Mouse (Mus musculus) MEL (cell line): ENCODE measurements around the gene Slc25a12. TPM values are rescaled to one million over a fixed set of nuclear protein-coding genes. Genes with fewer than 3 reads are reported as not detected.

Experiments
- DNase-seq: peaks from one replicate; pipeline ENCODE4 v3.0.0; 2011; ENCODE audit warnings: low read depth, low spot score
- H3K27ac ChIP-seq: 2 replicates; pipeline ENCODE4 v1.5.1; 2012; ENCODE audit warnings: low read depth, mild to moderate bottlenecking, control low read depth, low read length, moderate library complexity; ENCODE audit not compliant: control insufficient read depth
- H3K27me3 ChIP-seq, 2 experiments: fragments of 150-350 bp in 1 of 2; sonication (generic) in 1 of 2; 2 replicates each; pipeline ENCODE4 v1.6.1; 2012; ENCODE audit warnings: low read length in 2 of 2, mild to moderate bottlenecking in 2 of 2, improper control_type of control experiment in 1 of 2, moderate library complexity in 1 of 2; ENCODE audit not compliant: insufficient read depth in 2 of 2, control insufficient read depth in 1 of 2
- H3K36me3 ChIP-seq, 2 experiments: 2 replicates each; pipeline ENCODE4 v1.6.1; 2012 to 2014; ENCODE audit warnings: low read length in 2 of 2, improper control_type of control experiment in 1 of 2, inconsistent platforms in 1 of 2, mild to moderate bottlenecking in 1 of 2; ENCODE audit not compliant: insufficient read depth in 2 of 2, control insufficient read depth in 1 of 2
- H3K4me1 ChIP-seq, 2 experiments: fragments of 150-350 bp in 1 of 2; sonication (generic) in 1 of 2; 2 replicates each; pipeline ENCODE4 v1.6.1; 2012; ENCODE audit warnings: low read length in 2 of 2, improper control_type of control experiment in 1 of 2, mild to moderate bottlenecking in 1 of 2; ENCODE audit not compliant: insufficient read depth in 2 of 2, control insufficient read depth in 1 of 2
- H3K4me3 ChIP-seq, 2 experiments: fragments of 150-350 bp in 1 of 2; sonication (generic) in 1 of 2; 2 replicates each; pipeline ENCODE4 v1.5.1; 2012; ENCODE audit warnings: low read depth in 2 of 2, low read length in 2 of 2, mild to moderate bottlenecking in 2 of 2, moderate library complexity in 2 of 2, control low read depth in 1 of 2, improper control_type of control experiment in 1 of 2; ENCODE audit not compliant: control insufficient read depth in 1 of 2, insufficient read depth in 1 of 2
- H3K79me2 ChIP-seq: 2 replicates; pipeline ENCODE4 v1.6.1; 2012; ENCODE audit warnings: mild to moderate bottlenecking, low read length, moderate library complexity; ENCODE audit not compliant: control insufficient read depth, poor library complexity, insufficient read depth
- H3K9ac ChIP-seq: 2 replicates; pipeline ENCODE4 v1.6.1; 2012; ENCODE audit warnings: low read depth, mild to moderate bottlenecking, control low read depth, low read length, moderate library complexity; ENCODE audit not compliant: control insufficient read depth, poor library complexity, severe bottlenecking
- H3K9me3 ChIP-seq: fragments of 150-350 bp; sonication (generic); replicated peaks from 2 replicates; pipeline ENCODE4 v1.6.1; 2012; ENCODE audit warnings: mild to moderate bottlenecking, low read length, improper control_type of control experiment, moderate library complexity; ENCODE audit not compliant: insufficient read depth
- BHLHE40 ChIP-seq: IDR thresholded peaks from 2 replicates; pipeline ENCODE4 v1.6.1; 2012; ENCODE audit warnings: low read depth, mild to moderate bottlenecking, inconsistent platforms, low read length, improper control_type of control experiment, borderline replicate concordance
- CHD1 ChIP-seq: IDR thresholded peaks from 2 replicates; pipeline ENCODE4 v1.6.1; 2012; ENCODE audit warnings: low read depth, mild to moderate bottlenecking, inconsistent platforms, low read length, improper control_type of control experiment
- CHD2 ChIP-seq: IDR thresholded peaks from 2 replicates; pipeline ENCODE4 v1.6.1; 2011; ENCODE audit warnings: low read length, improper control_type of control experiment
- ELF1 ChIP-seq: IDR thresholded peaks from 2 replicates; pipeline ENCODE4 v1.6.1; 2014; ENCODE audit warnings: low read depth, mild to moderate bottlenecking, inconsistent platforms, low read length, improper control_type of control experiment, moderate library complexity
- EP300 ChIP-seq, 2 experiments: IDR thresholded peaks; 2 replicates each; pipeline ENCODE4 v1.6.1; 2011; ENCODE audit warnings: improper control_type of control experiment in 2 of 2, low read length in 2 of 2, low read depth in 1 of 2, mild to moderate bottlenecking in 1 of 2
- ETS1 ChIP-seq: IDR thresholded peaks from 2 replicates; pipeline ENCODE4 v1.6.1; 2012; ENCODE audit warnings: low read depth, mild to moderate bottlenecking, inconsistent platforms, low read length, improper control_type of control experiment, moderate library complexity
- GATA1 ChIP-seq: IDR thresholded peaks from 2 replicates; pipeline ENCODE4 v1.6.1; 2011; ENCODE audit warnings: low read depth, low read length, improper control_type of control experiment
- HCFC1 ChIP-seq: IDR thresholded peaks from 2 replicates; pipeline ENCODE4 v1.6.1; 2012; ENCODE audit warnings: low read depth, mild to moderate bottlenecking, inconsistent platforms, low read length, improper control_type of control experiment, moderate library complexity
- MAFK ChIP-seq: IDR thresholded peaks from 2 replicates; pipeline ENCODE4 v1.6.1; 2011; ENCODE audit warnings: low read depth, mild to moderate bottlenecking, low read length, improper control_type of control experiment, borderline replicate concordance
- MAX ChIP-seq: IDR thresholded peaks from 2 replicates; pipeline ENCODE4 v1.6.1; 2011; ENCODE audit warnings: low read length, improper control_type of control experiment
- MAZ ChIP-seq: IDR thresholded peaks from 2 replicates; pipeline ENCODE4 v1.6.1; 2012; ENCODE audit warnings: low read depth, mild to moderate bottlenecking, inconsistent platforms, low read length, improper control_type of control experiment
- MXI1 ChIP-seq: IDR thresholded peaks from 2 replicates; pipeline ENCODE4 v1.6.1; 2011; ENCODE audit warnings: mild to moderate bottlenecking, low read depth, low read length, improper control_type of control experiment
- MYC ChIP-seq: IDR thresholded peaks from 2 replicates; pipeline ENCODE4 v1.6.1; 2011; ENCODE audit warnings: low read depth, mild to moderate bottlenecking, low read length, improper control_type of control experiment, moderate library complexity
- NELFE ChIP-seq: IDR thresholded peaks from 2 replicates; pipeline ENCODE4 v1.6.1; 2011; ENCODE audit warnings: low read depth, low read length, improper control_type of control experiment
- NRF1 ChIP-seq: IDR thresholded peaks from 2 replicates; pipeline ENCODE4 v1.6.1; 2014; ENCODE audit warnings: low read depth, mild to moderate bottlenecking, inconsistent platforms, low read length, improper control_type of control experiment, moderate library complexity; ENCODE audit not compliant: poor library complexity, insufficient read depth, severe bottlenecking
- POLR2A ChIP-seq, 2 experiments: IDR thresholded peaks; 2 replicates each; pipeline ENCODE4 v1.6.1; 2011 to 2012; ENCODE audit warnings: low read length in 2 of 2, mild to moderate bottlenecking in 2 of 2, control low read depth in 1 of 2, improper control_type of control experiment in 1 of 2, low read depth in 1 of 2, moderate library complexity in 1 of 2; ENCODE audit not compliant: control insufficient read depth in 1 of 2, insufficient read depth in 1 of 2, poor library complexity in 1 of 2
- POLR2AphosphoS2 ChIP-seq: IDR thresholded peaks from 2 replicates; pipeline ENCODE4 v1.6.1; 2011; ENCODE audit warnings: low read length, improper control_type of control experiment
- POLR2AphosphoS5 ChIP-seq: IDR thresholded peaks from 2 replicates; pipeline ENCODE4 v1.6.1; 2012; ENCODE audit warnings: low read depth, borderline replicate concordance, mild to moderate bottlenecking, inconsistent platforms, low read length, moderate library complexity, mixed read lengths
- SIN3A ChIP-seq: IDR thresholded peaks from 2 replicates; pipeline ENCODE4 v1.6.1; 2012; ENCODE audit warnings: low read length, improper control_type of control experiment, inconsistent platforms
- SMC3 ChIP-seq: IDR thresholded peaks from 2 replicates; pipeline ENCODE4 v1.6.1; 2011; ENCODE audit warnings: low read depth, low read length, improper control_type of control experiment
- TBP ChIP-seq: IDR thresholded peaks from 2 replicates; pipeline ENCODE4 v1.8.0; 2011; ENCODE audit warnings: low read depth, low read length, improper control_type of control experiment
- TCF12 ChIP-seq: IDR thresholded peaks from 2 replicates; pipeline ENCODE4 v1.6.1; 2014; ENCODE audit warnings: low read depth, mild to moderate bottlenecking, inconsistent platforms, low read length, improper control_type of control experiment, moderate library complexity
- UBTF ChIP-seq: IDR thresholded peaks from 2 replicates; pipeline ENCODE4 v1.6.1; 2012; ENCODE audit warnings: low read depth, mild to moderate bottlenecking, inconsistent platforms, low read length, improper control_type of control experiment, moderate library complexity, borderline replicate concordance; ENCODE audit not compliant: insufficient read depth
- ZMIZ1 ChIP-seq: IDR thresholded peaks from 2 replicates; pipeline ENCODE4 v1.6.1; 2012; ENCODE audit warnings: low read depth, mild to moderate bottlenecking, inconsistent platforms, low read length, improper control_type of control experiment, moderate library complexity
- polyA plus RNA-seq, 2 experiments: library from polyadenylated mRNA; stranded (reverse) in 1 of 2; unstranded in 1 of 2; fragments of >175 nt in 1 of 2; fragments of >200 nt in 1 of 2; gene quantifications; 2 replicates each; pipeline versions ENCODE4 v1.2.1 to v1.2.4; 2012; ENCODE audit warnings: low replicate concordance in 2 of 2, low read depth in 1 of 2; ENCODE audit not compliant: insufficient read length in 2 of 2, insufficient read depth in 1 of 2, missing spikeins in 1 of 2
- total RNA-seq: library from RNA; depleted of rRNA; stranded (reverse); fragments of 300-350 nt; gene quantifications from 2 replicates; pipeline ENCODE4 v1.2.3, GENCODE M21; 2012; rRNA removed

The Slc25a12 gene
- total RNA-seq (63.2 and 67.4 TPM in 2 replicates), polyA plus RNA-seq (10 to 100 TPM in 1 of 2 experiments, not detected in 1; 98.6 TPM)

DNA sequence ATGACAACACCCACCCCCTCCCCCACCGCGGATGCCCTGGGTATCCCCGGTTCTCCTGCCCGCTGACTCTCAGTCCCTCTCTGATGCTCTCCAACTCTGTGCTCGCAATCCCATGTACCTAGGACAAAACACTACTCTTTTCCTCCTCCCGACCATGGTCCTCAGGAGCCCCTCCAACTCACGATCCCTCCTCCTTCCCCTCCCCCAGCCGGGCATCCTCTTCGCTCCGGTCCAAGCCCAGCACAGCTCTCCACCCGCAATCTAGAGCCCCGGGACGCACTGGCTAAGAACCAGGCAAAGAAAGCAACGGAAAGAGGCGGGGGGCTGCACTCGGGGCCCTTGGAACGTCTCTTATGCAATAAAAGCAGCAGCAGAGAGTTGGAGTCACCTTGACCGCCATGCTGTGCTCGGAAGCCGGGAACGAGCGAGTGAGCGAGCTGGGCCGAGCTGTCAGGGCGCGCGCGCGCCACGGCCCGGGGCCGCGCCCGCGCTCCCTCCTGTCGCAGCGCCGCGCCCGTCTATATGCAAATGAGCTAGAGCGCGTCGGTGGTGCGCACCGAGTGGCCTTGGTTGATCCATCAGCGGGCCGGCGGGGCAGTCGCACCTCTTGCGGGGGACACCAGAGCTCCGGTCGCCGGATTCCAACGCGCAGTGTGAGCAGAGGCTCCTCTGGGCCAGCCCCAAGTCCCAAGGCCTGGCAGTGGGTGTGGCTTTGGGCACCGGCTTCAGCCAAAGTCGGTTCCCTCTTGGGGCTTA, at the start of gene Slc25a12:
TSS of gene Slc25a12 (minus strand) at position 625 of the 756 bp plus-strand sequence.
- Histone ChIP-seq H3K4me1 (peaks cover 3 to 6% of the 10 kb centered on the region in 2 experiments; a peak in 2 of 4 replicates), H3K4me3 (peak within 1 kb of the TSS; percentile 68 to 90), H3K9me3 (no peaks in the 10 kb centered on the region), H3K27ac (peak within 1 kb of the TSS; percentile 76), H3K27me3 (no peaks in the 10 kb centered on the region), H3K36me3 (peaks cover 0 to 8% of the 10 kb centered on the region in 2 experiments; a peak in 2 of 4 replicates), H3K9ac (peak within 1 kb of the TSS; percentile 78), H3K79me2 (no peaks in the 10 kb centered on the region)
- peak; percentile 94 for DNase-seq
- TF ChIP-seq CHD1 (0 out of 2 replicates have a peak, but pooled peaks have one; percentile 75), GATA1 (no peak), NELFE (peak; percentile 72), BHLHE40 (0 out of 2 replicates have a peak, but pooled peaks have one; percentile 10), POLR2AphosphoS2 (peak; percentile 55; the same call in 1 of the 2 replicates), NRF1 (peak; percentile 54; the same call in 1 of the 2 replicates), ETS1 (peak; percentile 39; the same call in 1 of the 2 replicates), UBTF (0 out of 2 replicates have a peak, but pooled peaks have one; percentile 61), EP300 (IDR thresholded peaks at IDR 0.05; ENCODE audit: low read depth in 1 of 2, low read length in 2 of 2) (0 out of 4 replicates have a peak, but pooled peaks of 1 of the 2 experiments have one; percentile 7), ELF1 (0 out of 2 replicates have a peak, but pooled peaks have one; percentile 8), ZMIZ1 (peak; percentile 80), MXI1 (peak; percentile 74), MYC (no peak), SIN3A (peak; percentile 41), MAX (peak; percentile 36), POLR2AphosphoS5 (no peak), SMC3 (no peak), HCFC1 (0 out of 2 replicates have a peak, but pooled peaks have one; percentile 27), CHD2 (peak; percentile 45), TCF12 (peak; percentile 53; the same call in 1 of the 2 replicates), MAZ (0 out of 2 replicates have a peak, but pooled peaks have one; percentile 21), TBP (peak; percentile 50; the same call in 1 of the 2 replicates), POLR2A (IDR thresholded peaks at IDR 0.05; ENCODE audit: control insufficient read depth in 1 of 2, insufficient read depth in 1 of 2, low read depth in 1 of 2, low read length in 2 of 2, poor library complexity in 1 of 2) (peak; percentile 19 to 75; a peak in 2 of 4 replicates), MAFK (no peak)
